In genomic region chr3:61486808-61487389, GRCm38 (mm10) we compare ENCODE assay signal across 24 mouse cellular contexts.
DNase-seq lines count a peak whose midpoint lies in the region; ATAC-seq and TF ChIP-seq lines count a peak whose summit lies in the region.
"Had no signal": no experiment of that assay in that cellular context is flagged by ENCODE, and none has a peak within 500 bp of the region (broad histone marks: within the 10 kb centered on the region; RNA-seq: fewer than 3 reads in every experiment).

No protein-coding gene starts in this region.

- WGBS in forebrain, postnatal 0 days, result 35% methylated on average over 5 of the region's 5 CpGs
- 57% methylated on average over 5 of the region's 5 CpGs for WGBS in forebrain, embryonic 13.5 days
- WGBS in midbrain, embryonic 12.5 days, result 60% methylated on average over 5 of the region's 5 CpGs
- 82% methylated on average over 5 of the region's 5 CpGs for WGBS in midbrain, embryonic 10.5 days
- 55% methylated on average over 5 of the region's 5 CpGs for WGBS in olfactory bulb, adult 2 months

- 0 out of 2 replicates have a peak overlapping the region, but pooled peaks have one; percentile 35 for H3K27ac ChIP-seq in forebrain, postnatal 0 days (ENCODE audit: low read depth, low read length)
- H3K27ac ChIP-seq in forebrain, embryonic 13.5 days, result no peak overlapping the region
- 0 out of 2 replicates have a peak overlapping the region, but pooled peaks have one; percentile 35 for H3K27ac ChIP-seq in midbrain, embryonic 12.5 days (replicated peaks)
- H3K27ac ChIP-seq in midbrain, embryonic 10.5 days (replicated peaks), result no peak overlapping the region
- H3K27ac ChIP-seq in cortical plate, adult 2 months (ENCODE audit: insufficient read depth, low read length), result 0 out of 2 replicates have a peak overlapping the region, but pooled peaks have one; percentile 25
- H3K27ac ChIP-seq in olfactory bulb, adult 2 months (ENCODE audit: insufficient read depth, low read depth, low read length), result 0 out of 2 replicates have a peak overlapping the region, but pooled peaks have one; percentile 58
- H3K27ac ChIP-seq: embryonic facial prominence, embryonic 10.5 days; heart, adult 2 months; heart, embryonic 15.5 days; hindbrain, postnatal 0 days; kidney, embryonic 15.5 days; neural tube, embryonic 15.5 days had no signal

- no peaks in the 10 kb centered on the region for H3K9me3 ChIP-seq in forebrain, postnatal 0 days (ENCODE audit: low read length)
- no peaks in the 10 kb centered on the region for H3K9me3 ChIP-seq in forebrain, embryonic 13.5 days (replicated peaks)
- no peaks in the 10 kb centered on the region for H3K9me3 ChIP-seq in midbrain, embryonic 12.5 days
- no peaks in the 10 kb centered on the region for H3K9me3 ChIP-seq in midbrain, embryonic 10.5 days (replicated peaks)
- H3K9me3 ChIP-seq: embryonic facial prominence, embryonic 10.5 days; heart, embryonic 15.5 days; kidney, embryonic 15.5 days; neural tube, embryonic 15.5 days had no signal

- DNase-seq in forebrain, postnatal 0 days, result no peak
- no peak for DNase-seq in midbrain, embryonic 10.5 days (ENCODE audit: low spot score)
- no peak for DNase-seq in T-cell, adult 2 months (ENCODE audit: low spot score)
- DNase-seq: adrenal gland, postnatal 36 days; cerebellum, adult 8-10 months; gastrocnemius, postnatal 25 days; heart, adult 2 months; heart, postnatal 4 days; kidney, postnatal 4 days; lung, adult 18-20 months; lung, postnatal 14 days; thymus, postnatal 25 days had no signal

- no peak for TF ChIP-seq CTCF in forebrain, postnatal 0 days (IDR thresholded peaks at IDR 0.05; ENCODE audit: low read depth)
- TF ChIP-seq CTCF in cortical plate, adult 2 months (IDR thresholded peaks at IDR 0.05; ENCODE audit: extremely low read depth, insufficient read depth, low read length), result no peak
- TF ChIP-seq CTCF in olfactory bulb, adult 2 months (IDR thresholded peaks at IDR 0.05; ENCODE audit: insufficient read depth, low read depth, low read length), result no peak

- no peak overlapping the region for H3K4me2 ChIP-seq in forebrain, postnatal 0 days (ENCODE audit: low read depth)
- H3K4me2 ChIP-seq in forebrain, embryonic 13.5 days, result no peak overlapping the region
- H3K4me2 ChIP-seq in midbrain, embryonic 12.5 days (replicated peaks), result no peak overlapping the region
- H3K4me2 ChIP-seq: heart, embryonic 15.5 days; kidney, embryonic 15.5 days; liver, embryonic 11.5 days; neural tube, embryonic 15.5 days had no signal

- H3K4me3 ChIP-seq in forebrain, postnatal 0 days (ENCODE audit: low read depth, low read length), result no peak overlapping the region
- no peak overlapping the region for H3K4me3 ChIP-seq in forebrain, embryonic 13.5 days
- no peak overlapping the region for H3K4me3 ChIP-seq in midbrain, embryonic 12.5 days
- H3K4me3 ChIP-seq in midbrain, embryonic 10.5 days, result no peak overlapping the region
- H3K4me3 ChIP-seq in cortical plate, adult 2 months (ENCODE audit: insufficient read depth, low read length), result no peak overlapping the region
- no peak overlapping the region for H3K4me3 ChIP-seq in olfactory bulb, adult 2 months (ENCODE audit: insufficient read depth, low read depth, low read length)
- H3K4me3 ChIP-seq: embryonic facial prominence, embryonic 10.5 days; heart, adult 2 months; heart, embryonic 15.5 days; kidney, embryonic 15.5 days; neural tube, embryonic 15.5 days had no signal

- peaks cover 6% of the 10 kb centered on the region; the same call in 1 of the 2 replicates for H3K4me1 ChIP-seq in forebrain, postnatal 0 days (ENCODE audit: insufficient read depth)
- no peaks in the 10 kb centered on the region for H3K4me1 ChIP-seq in forebrain, embryonic 13.5 days
- peaks cover 2% of the 10 kb centered on the region; the same call in 1 of the 2 replicates for H3K4me1 ChIP-seq in midbrain, embryonic 12.5 days
- H3K4me1 ChIP-seq in midbrain, embryonic 10.5 days, result peaks cover 4% of the 10 kb centered on the region; the same call in 1 of the 2 replicates
- peaks cover 3% of the 10 kb centered on the region; the same call in 1 of the 2 replicates for H3K4me1 ChIP-seq in cortical plate, adult 2 months (ENCODE audit: control insufficient read depth, insufficient read depth, low read length)
- H3K4me1 ChIP-seq in olfactory bulb, adult 2 months (ENCODE audit: control insufficient read depth, insufficient read depth, low read length), result 0 out of 2 replicates have a peak, but pooled peaks cover 2% of the 10 kb centered on the region
- H3K4me1 ChIP-seq: embryonic facial prominence, embryonic 10.5 days; heart, embryonic 15.5 days; kidney, embryonic 15.5 days; neural tube, embryonic 15.5 days had no signal

- H3K9ac ChIP-seq in forebrain, postnatal 0 days, result no peak overlapping the region
- no peak overlapping the region for H3K9ac ChIP-seq in forebrain, embryonic 13.5 days
- no peak overlapping the region for H3K9ac ChIP-seq in midbrain, embryonic 12.5 days (replicated peaks)
- H3K9ac ChIP-seq: heart, embryonic 15.5 days; kidney, embryonic 15.5 days; neural tube, embryonic 15.5 days had no signal

- H3K27me3 ChIP-seq in forebrain, postnatal 0 days (ENCODE audit: insufficient read depth, low read length), result no peaks in the 10 kb centered on the region
- no peaks in the 10 kb centered on the region for H3K27me3 ChIP-seq in forebrain, embryonic 13.5 days
- H3K27me3 ChIP-seq in midbrain, embryonic 12.5 days, result no peaks in the 10 kb centered on the region
- no peaks in the 10 kb centered on the region for H3K27me3 ChIP-seq in midbrain, embryonic 10.5 days (ENCODE audit: low read depth, poor library complexity, severe bottlenecking)
- H3K27me3 ChIP-seq: CH12.LX; heart, embryonic 15.5 days; kidney, embryonic 15.5 days; neural tube, embryonic 15.5 days had no signal

- H3K36me3 ChIP-seq in forebrain, postnatal 0 days (ENCODE audit: insufficient read depth), result no peaks in the 10 kb centered on the region
- no peaks in the 10 kb centered on the region for H3K36me3 ChIP-seq in forebrain, embryonic 13.5 days (ENCODE audit: poor library complexity, severe bottlenecking)
- no peaks in the 10 kb centered on the region for H3K36me3 ChIP-seq in midbrain, embryonic 12.5 days
- H3K36me3 ChIP-seq in midbrain, embryonic 10.5 days, result no peaks in the 10 kb centered on the region
- H3K36me3 ChIP-seq: embryonic facial prominence, embryonic 10.5 days; heart, embryonic 15.5 days; kidney, embryonic 15.5 days; neural tube, embryonic 15.5 days had no signal

- TF ChIP-seq POLR2A in cortical plate, adult 2 months (IDR thresholded peaks at IDR 0.05; ENCODE audit: extremely low read depth, insufficient read depth, low read length), result no peak
- TF ChIP-seq POLR2A in olfactory bulb, adult 2 months (IDR thresholded peaks at IDR 0.05; ENCODE audit: insufficient read depth, low read depth, low read length), result no peak

- peak; percentile 48 for ATAC-seq in forebrain, postnatal 0 days
- ATAC-seq in forebrain, embryonic 13.5 days, result no peak
- peak; percentile 63 for ATAC-seq in midbrain, embryonic 12.5 days (ENCODE audit: low FRiP score, low read depth)
- ATAC-seq: hindbrain, postnatal 0 days; intestine, postnatal 0 days had no signal

Comparison
In these comparisons a context has a peak if more than half of its experiments do, and no peak if none do; other contexts are left out.
1. H3K27ac ChIP-seq: peak in forebrain, postnatal 0 days (single experiment), midbrain, embryonic 12.5 days (single experiment), cortical plate, adult 2 months (single experiment) and olfactory bulb, adult 2 months (single experiment); none in forebrain, embryonic 13.5 days (single experiment) and midbrain, embryonic 10.5 days (single experiment).